Mouse (Mus musculus) midbrain, embryonic 12.5 days (tissue): ENCODE data around the gene Csdc2. TPM values are rescaled to one million over a fixed set of nuclear protein-coding genes. Genes with fewer than 3 reads are reported as not detected.

Experiments
- ATAC-seq: fragments of 200-750 bp; cut with Nextera tagmentation; 2 replicates; pipeline ENCODE4 v1.8.0; 2017; ENCODE audit warnings: low read depth, moderate TSS enrichment, moderate library complexity; ENCODE audit not compliant: low FRiP score
- H3K27ac ChIP-seq: fragments of 300-500 bp; sonication (generic); replicated peaks from 2 replicates; pipeline ENCODE4 v1.5.1; 2016; ENCODE audit warnings: mild to moderate bottlenecking
- H3K27me3 ChIP-seq: fragments of 300-500 bp; sonication (generic); 2 replicates; pipeline ENCODE4 v1.6.1; 2016; ENCODE audit warnings: mild to moderate bottlenecking
- H3K36me3 ChIP-seq: fragments of 300-500 bp; sonication (generic); 2 replicates; pipeline ENCODE4 v1.6.1; 2016
- H3K4me1 ChIP-seq: fragments of 300-500 bp; sonication (generic); 2 replicates; pipeline ENCODE4 v1.6.1; 2016
- H3K4me2 ChIP-seq: fragments of 300-500 bp; sonication (generic); replicated peaks from 2 replicates; pipeline ENCODE4 v1.6.1; 2016; ENCODE audit warnings: mild to moderate bottlenecking, moderate library complexity
- H3K4me3 ChIP-seq: fragments of 300-500 bp; sonication (generic); 2 replicates; pipeline ENCODE4 v1.5.1; 2016; ENCODE audit warnings: mild to moderate bottlenecking
- H3K9ac ChIP-seq: fragments of 300-500 bp; sonication (generic); replicated peaks from 2 replicates; pipeline ENCODE4 v1.6.1; 2016; ENCODE audit warnings: mild to moderate bottlenecking, moderate library complexity
- H3K9me3 ChIP-seq: fragments of 300-500 bp; sonication (generic); 2 replicates; pipeline ENCODE4 v1.6.1; 2016; ENCODE audit warnings: mild to moderate bottlenecking
- WGBS: fragments of 180-500 bp; shearing (Covaris S2); methylation state at CpG from one replicate; pipeline ENCODE4 v1.1.7; 2016; 5-methylcytosine and 5-hydroxymethylcytosine counted together
- polyA plus RNA-seq: library from polyadenylated mRNA; unstranded; fragments of >200 nt; fragmentation: Nextera tagmentation; extraction: Ambion mirVana; gene quantifications from 2 replicates; pipeline ENCODE4 v1.2.1, GENCODE M21; 2016

Gene Csdc2
- polyA plus RNA-seq, 1 experiment from 2014 or later: 40.2 TPM

DNA sequence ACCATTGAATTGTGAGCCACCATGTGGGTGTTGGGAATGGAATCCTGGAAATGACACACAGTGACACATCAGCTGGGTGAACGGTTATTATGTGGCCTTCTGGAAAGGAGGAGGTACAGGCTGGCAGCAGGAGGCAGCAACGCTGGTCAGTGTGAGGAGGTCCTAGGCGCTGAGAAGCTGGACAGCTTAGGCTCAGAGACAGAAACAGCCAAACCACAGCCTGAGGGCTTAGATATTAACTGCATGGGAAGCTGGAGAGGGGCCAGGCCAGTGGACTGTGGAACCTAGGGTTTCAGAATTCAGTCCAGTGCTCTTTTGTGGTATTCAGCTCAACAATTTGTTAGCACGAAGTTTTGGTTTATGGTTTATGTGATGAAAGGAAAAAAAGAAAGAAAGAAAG is 8.8 kb upstream of the Csdc2 start:
- 69% methylated on average over 4 of the region's 4 CpGs for WGBS
- Histone ChIP-seq H3K4me2 (no peak overlapping the region), H3K36me3 (0 out of 2 replicates have a peak, but pooled peaks cover 3% of the 10 kb centered on the region), H3K9me3 (no peaks in the 10 kb centered on the region), H3K27ac (no peak overlapping the region), H3K4me1 (peaks cover 30% of the 10 kb centered on the region), H3K4me3 (no peak overlapping the region), H3K9ac (no peak overlapping the region), H3K27me3 (no peaks in the 10 kb centered on the region)
- ATAC-seq: no peak

DNA sequence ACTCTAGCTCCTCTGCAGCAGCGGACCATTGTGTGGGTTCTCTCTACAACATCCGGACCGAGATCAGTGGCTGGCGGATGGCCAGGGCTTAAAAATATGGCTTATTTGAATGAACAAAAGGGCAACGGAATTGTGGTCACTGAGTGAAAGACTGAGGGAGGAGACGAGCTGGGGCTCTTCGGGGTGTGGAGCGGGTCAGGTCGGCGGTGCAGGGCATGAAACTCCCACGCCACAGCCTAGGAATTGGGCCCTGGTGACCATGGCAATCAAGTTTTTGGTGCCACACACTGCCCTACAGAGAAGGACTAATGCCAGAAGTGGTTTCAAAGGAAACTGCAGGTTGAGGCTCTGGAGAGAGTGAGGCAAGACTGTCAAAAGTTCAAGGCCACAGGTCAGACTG is 8.3 kb upstream of the Csdc2 start:
- no peaks in the 10 kb centered on the region for H3K27me3 ChIP-seq
- no peak overlapping the region for H3K4me3 ChIP-seq
- H3K4me2 ChIP-seq: no peak overlapping the region
- 61% methylated on average over 11 of the region's 11 CpGs for WGBS
- no peak overlapping the region for H3K9ac ChIP-seq
- no peak for ATAC-seq
- H3K27ac ChIP-seq: no peak overlapping the region
- peaks cover 30% of the 10 kb centered on the region for H3K4me1 ChIP-seq
- H3K36me3 ChIP-seq: 0 out of 2 replicates have a peak, but pooled peaks cover under 1% of the 10 kb centered on the region
- H3K9me3 ChIP-seq: no peaks in the 10 kb centered on the region

DNA sequence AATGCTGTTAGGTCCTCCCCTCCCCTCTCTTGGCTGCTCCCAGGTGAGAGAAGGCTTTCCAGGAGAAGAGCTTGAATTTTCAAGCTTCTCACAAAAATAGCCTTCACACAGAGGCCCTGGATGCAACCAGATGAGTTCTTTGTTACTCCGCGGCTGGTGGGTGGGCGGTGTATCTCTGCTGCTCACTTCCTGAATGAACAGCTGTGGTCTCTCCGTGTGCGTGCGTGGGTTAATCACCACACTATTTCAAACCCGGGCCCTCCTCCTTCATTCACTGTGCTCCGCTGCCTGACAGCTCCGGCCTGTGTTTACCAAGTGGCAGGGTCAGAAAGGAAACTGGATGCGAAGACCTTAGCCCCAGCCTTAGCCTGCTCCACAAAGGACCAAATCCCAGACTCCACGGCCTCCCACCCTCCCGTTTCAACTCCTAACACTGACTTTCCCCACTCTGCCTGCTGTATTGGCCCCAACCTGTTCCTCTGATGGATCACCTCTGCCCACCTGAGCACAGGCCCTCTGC is 3.5 kb upstream of the Csdc2 start:
- H3K4me1 ChIP-seq: peaks cover 22% of the 10 kb centered on the region
- 0 out of 2 replicates have a peak overlapping the region, but pooled peaks have one; percentile 8 for H3K9ac ChIP-seq
- H3K27ac ChIP-seq: no peak overlapping the region
- no peaks in the 10 kb centered on the region for H3K9me3 ChIP-seq
- no peak for ATAC-seq
- no peak overlapping the region for H3K4me2 ChIP-seq
- 48% methylated on average over 12 of the region's 12 CpGs for WGBS
- H3K27me3 ChIP-seq: peaks cover 14% of the 10 kb centered on the region; the same call in 1 of the 2 replicates
- H3K36me3 ChIP-seq: no peaks in the 10 kb centered on the region
- no peak overlapping the region for H3K4me3 ChIP-seq

DNA sequence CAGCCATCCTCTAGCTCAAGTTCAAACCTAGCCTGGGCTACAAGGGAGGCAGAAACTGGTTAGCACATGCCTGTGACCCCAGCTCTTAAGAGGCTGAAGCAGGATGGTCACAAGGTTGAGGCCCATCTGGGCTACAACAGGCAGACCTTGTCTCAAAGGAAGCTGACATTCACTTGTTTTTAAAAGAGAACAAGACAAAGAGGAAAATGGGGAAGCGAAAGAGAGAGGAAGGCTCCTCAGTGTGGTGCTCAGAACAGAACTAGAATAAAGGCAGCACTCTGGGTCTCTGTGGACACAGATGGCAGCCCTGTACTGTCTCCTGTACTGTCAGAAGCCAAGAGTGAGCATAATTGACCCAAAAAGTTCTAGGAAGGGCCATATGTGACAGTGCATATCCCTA is 2.6 kb upstream of the Csdc2 start:
- Histone ChIP-seq H3K9ac (no peak overlapping the region), H3K27ac (no peak overlapping the region), H3K36me3 (no peaks in the 10 kb centered on the region), H3K9me3 (no peaks in the 10 kb centered on the region), H3K4me1 (peaks cover 28% of the 10 kb centered on the region), H3K27me3 (peaks cover 19% of the 10 kb centered on the region), H3K4me2 (no peak overlapping the region), H3K4me3 (no peak overlapping the region)
- ATAC-seq: no peak
- WGBS: 86% methylated on average over 1 of the region's 1 CpGs

DNA sequence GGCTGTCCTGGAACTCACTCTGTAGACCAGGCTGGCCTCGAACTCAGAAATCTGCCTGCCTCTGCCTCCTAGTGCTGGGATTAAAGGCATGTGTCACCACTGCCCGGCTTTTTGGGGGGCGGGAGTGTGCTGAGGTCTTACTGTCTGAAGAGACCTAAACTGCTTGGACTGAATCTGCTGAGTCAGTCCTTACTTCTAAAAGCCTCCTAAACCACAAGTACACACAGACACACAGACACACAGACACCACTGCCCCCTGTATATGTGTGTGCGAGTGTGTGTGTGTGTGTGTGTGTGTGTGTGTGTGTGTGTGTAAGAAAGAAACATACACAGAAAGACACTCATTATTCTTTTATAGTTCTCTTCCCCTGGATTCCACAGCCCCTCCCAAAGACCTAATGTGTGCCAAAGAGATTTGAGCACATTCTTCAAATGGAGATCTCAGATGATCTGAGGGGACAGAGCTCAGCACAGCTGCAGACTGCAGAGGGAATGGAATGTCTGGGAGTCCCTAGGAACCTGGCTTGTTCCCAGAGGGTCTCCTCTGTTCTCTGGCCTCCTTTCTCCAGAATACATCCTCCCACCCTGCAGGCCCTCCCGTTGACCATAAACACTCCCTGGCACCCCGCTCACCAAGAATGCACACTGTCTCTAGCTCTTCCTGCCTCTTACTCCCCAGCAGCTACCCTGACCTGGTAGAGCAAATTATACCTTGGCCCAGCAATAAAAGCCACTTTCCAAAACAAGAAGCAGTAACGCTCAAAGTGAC is 506 bp upstream of the Csdc2 start:
- Histone ChIP-seq H3K9ac (peak overlapping the region; percentile 61), H3K36me3 (no peaks in the 10 kb centered on the region), H3K4me1 (peaks cover 29% of the 10 kb centered on the region), H3K27ac (peak overlapping the region; percentile 75), H3K4me2 (peak overlapping the region; percentile 61), H3K27me3 (peaks cover 19% of the 10 kb centered on the region), H3K4me3 (peak overlapping the region; percentile 50), H3K9me3 (no peaks in the 10 kb centered on the region)
- WGBS: 55% methylated on average over 7 of the region's 7 CpGs
- ATAC-seq: no peak

DNA sequence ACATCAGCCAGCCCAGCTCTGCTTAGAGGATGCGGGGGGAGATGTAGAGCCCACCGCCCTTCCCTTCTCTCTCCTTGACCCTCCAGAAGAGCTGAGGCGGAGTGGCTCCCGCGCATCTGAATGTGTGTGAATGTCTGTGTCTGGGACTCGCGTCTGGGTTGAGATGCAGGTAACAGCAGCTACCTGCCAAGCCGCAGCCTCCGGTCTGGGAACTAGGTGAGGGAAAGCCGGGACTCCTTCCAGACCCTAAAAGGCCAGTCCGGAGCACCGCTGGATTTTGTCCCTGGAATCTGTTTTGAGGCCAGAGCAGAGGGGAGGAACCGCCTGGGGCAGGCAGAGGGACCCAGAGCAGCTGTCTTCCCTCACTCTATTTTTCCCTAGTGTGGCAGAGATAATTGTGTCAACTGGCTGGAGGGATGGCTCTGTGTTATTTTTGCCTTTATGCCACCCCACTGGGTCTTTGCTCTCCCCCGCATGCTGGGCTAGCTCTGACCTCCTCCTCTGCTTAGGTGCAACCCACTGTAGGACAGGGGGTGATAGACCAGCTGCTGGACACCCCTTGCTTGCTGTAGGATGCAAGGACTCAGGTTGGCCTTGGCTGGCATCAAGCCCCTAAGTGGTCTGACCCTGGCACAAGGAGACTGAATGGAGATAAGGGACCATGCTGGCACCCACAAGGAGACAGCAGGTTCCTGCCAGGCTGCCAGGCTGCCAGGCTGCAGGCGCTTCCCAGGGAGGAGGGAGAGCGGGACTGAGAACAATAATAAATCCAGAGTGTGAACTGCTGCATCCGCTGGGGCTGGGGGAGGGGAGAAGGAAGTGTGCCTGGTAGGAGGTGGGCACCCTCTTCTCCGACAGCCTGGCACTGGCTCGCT is 776 bp downstream of the Csdc2 start:
- WGBS: 14% methylated on average over 19 of the region's 19 CpGs
- Histone ChIP-seq H3K9me3 (no peaks in the 10 kb centered on the region), H3K27me3 (peaks cover 19% of the 10 kb centered on the region), H3K36me3 (no peaks in the 10 kb centered on the region), H3K4me3 (peak overlapping the region; percentile 50), H3K4me1 (peaks cover 29% of the 10 kb centered on the region), H3K27ac (peak overlapping the region; percentile 75), H3K9ac (peak overlapping the region; percentile 61), H3K4me2 (peak overlapping the region; percentile 61)
- 0 out of 2 replicates have a peak, but pooled peaks have one; percentile 10 for ATAC-seq

DNA sequence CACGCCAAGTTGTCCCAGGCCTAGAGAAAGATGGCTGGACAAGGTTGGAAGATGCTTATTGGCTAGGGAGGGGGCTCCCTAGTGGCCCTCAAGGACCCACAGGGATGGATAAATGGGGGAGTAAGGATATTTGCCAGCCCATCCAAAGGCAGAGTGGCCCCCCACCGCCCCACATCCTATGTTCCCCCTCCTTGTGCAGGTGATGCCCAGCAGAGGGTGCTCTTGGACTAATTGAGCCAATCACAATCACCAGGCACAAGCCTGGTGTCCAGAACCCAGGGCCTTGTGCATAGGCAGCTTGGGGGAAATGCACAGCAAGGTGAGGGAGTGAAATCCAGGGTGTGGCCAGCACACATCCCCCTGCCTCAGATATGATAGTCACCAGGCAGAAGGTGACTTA is 1.7 kb downstream of the Csdc2 start:
- Histone ChIP-seq H3K9me3 (no peaks in the 10 kb centered on the region), H3K27me3 (peaks cover 19% of the 10 kb centered on the region), H3K4me1 (peaks cover 33% of the 10 kb centered on the region), H3K36me3 (no peaks in the 10 kb centered on the region), H3K27ac (peak overlapping the region; percentile 54; the same call in 1 of the 2 replicates), H3K4me3 (peak overlapping the region; percentile 50), H3K4me2 (peak overlapping the region; percentile 61), H3K9ac (0 out of 2 replicates have a peak overlapping the region, but pooled peaks have one; percentile 61)
- ATAC-seq: no peak
- WGBS: 24% methylated on average over 2 of the region's 2 CpGs

DNA sequence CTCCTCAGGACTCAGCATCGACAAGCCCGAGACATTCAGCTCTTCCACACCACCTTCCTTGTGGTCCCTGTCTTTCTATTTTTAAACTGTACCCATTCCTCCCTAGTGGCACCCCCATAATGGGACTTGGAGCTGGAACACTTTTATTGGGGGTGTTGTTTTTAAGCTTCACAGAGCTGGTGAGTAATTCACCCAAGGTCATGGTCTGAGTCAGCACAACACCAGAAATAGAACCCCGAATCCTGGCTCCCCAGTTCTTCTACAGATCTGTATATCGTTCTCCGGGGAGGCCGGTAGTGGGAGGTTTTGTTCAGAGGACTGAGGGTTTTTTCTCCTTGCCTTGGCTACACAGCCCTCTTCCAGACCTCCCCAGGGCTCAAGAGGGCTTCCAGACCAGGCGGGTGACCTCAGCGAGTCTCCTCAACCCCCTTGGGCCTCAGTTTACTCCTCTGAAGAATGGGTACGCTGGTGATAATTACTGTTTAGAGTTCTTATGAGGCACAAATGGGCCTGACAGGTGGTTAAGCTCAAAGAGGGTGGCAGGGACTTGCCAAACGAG is 2.7 kb downstream of the Csdc2 start:
- 91% methylated on average over 10 of the region's 10 CpGs for WGBS
- H3K9me3 ChIP-seq: no peaks in the 10 kb centered on the region
- no peak overlapping the region for H3K9ac ChIP-seq
- no peak for ATAC-seq
- no peak overlapping the region for H3K4me2 ChIP-seq
- H3K27me3 ChIP-seq: peaks cover 19% of the 10 kb centered on the region
- H3K27ac ChIP-seq: no peak overlapping the region
- H3K36me3 ChIP-seq: no peaks in the 10 kb centered on the region
- no peak overlapping the region for H3K4me3 ChIP-seq
- peaks cover 37% of the 10 kb centered on the region for H3K4me1 ChIP-seq

DNA sequence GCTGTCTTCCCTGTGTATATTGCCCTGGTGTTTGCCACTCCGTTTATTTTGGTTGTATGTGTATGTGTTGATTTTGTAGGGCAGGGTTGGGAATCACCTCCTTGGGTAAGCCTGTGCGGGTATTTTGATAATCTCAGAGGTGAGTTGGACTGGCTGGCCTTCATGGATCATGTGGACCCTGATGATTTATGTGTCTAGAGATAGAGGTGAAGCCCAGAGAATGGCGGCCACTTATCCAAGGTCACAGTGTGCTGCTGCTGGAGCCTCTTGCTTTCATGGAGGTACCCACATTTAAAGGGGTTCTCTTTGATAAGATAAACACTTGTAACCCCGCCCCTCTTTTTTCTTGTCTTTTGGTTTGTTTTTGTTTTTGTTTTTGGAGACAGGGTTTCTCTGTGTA is 3.2 kb downstream of the Csdc2 start:
- no peak for ATAC-seq
- no peak overlapping the region for H3K9ac ChIP-seq
- H3K27me3 ChIP-seq: peaks cover 19% of the 10 kb centered on the region
- no peaks in the 10 kb centered on the region for H3K9me3 ChIP-seq
- H3K27ac ChIP-seq: no peak overlapping the region
- H3K4me1 ChIP-seq: peaks cover 37% of the 10 kb centered on the region
- 94% methylated on average over 4 of the region's 4 CpGs for WGBS
- H3K36me3 ChIP-seq: no peaks in the 10 kb centered on the region
- no peak overlapping the region for H3K4me2 ChIP-seq
- no peak overlapping the region for H3K4me3 ChIP-seq

DNA sequence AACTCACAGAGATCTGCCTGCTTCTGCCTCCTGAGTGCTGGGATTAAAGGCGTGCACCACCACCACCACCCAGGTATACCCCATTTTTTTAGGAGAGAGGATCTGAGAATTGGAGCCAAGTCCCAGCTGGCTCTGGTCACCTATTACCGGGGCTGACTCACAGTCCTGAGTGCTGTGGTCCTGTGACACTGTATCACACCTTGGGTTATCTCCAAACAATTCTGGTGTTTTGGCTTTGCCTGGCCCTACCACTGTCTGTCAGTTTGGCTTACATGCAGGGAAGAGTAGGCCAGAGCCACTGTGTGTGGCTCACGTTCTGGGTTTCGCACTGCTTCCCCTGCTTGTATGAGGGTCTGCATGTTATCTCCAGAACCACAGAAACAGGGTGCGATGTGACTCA is 3.7 kb downstream of the Csdc2 start:
- no peaks in the 10 kb centered on the region for H3K9me3 ChIP-seq
- H3K4me3 ChIP-seq: no peak overlapping the region
- H3K27ac ChIP-seq: no peak overlapping the region
- no peak overlapping the region for H3K9ac ChIP-seq
- no peak for ATAC-seq
- H3K4me2 ChIP-seq: no peak overlapping the region
- H3K36me3 ChIP-seq: no peaks in the 10 kb centered on the region
- H3K27me3 ChIP-seq: peaks cover 19% of the 10 kb centered on the region
- peaks cover 37% of the 10 kb centered on the region for H3K4me1 ChIP-seq
- WGBS: 94% methylated on average over 5 of the region's 5 CpGs

DNA sequence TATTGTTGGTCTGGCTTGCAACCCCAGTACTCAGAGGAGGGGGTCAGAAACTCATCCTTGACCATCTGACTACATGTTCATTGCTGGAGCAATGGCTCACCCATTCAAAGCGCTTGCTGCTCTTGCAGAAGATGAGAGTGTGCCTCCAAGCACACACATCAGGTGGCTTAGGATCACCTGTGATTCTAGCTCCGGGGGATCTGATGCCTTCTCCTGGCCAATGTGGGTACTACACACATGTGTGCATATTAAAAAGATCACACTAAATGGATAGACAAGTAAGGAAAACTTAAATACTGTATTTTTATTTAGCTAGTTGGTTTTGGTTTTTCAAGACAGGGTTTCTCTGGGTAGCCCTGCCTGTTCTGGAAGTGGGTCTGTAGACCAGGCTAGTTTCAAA is 4.5 kb downstream of the Csdc2 start:
- Histone ChIP-seq H3K4me1 (peaks cover 37% of the 10 kb centered on the region), H3K36me3 (no peaks in the 10 kb centered on the region), H3K27me3 (peaks cover 17% of the 10 kb centered on the region), H3K4me3 (no peak overlapping the region), H3K4me2 (no peak overlapping the region), H3K27ac (no peak overlapping the region), H3K9ac (no peak overlapping the region), H3K9me3 (no peaks in the 10 kb centered on the region)
- WGBS: 95% methylated on average over 2 of the region's 2 CpGs
- no peak for ATAC-seq
